Mouse (Mus musculus) layer of hippocampus, postnatal 25 days (tissue): ENCODE data around the gene 1700012A03Rik. TPM values are rescaled to one million over a fixed set of nuclear protein-coding genes. Genes with fewer than 3 reads are reported as not detected.

Source experiments
- DNase-seq, 2 experiments: peaks; one replicate each; pipeline ENCODE4 v3.0.0; 2022; ENCODE audit warnings: mixed read lengths in 2 of 2, low spot score in 1 of 2; ENCODE audit errors: extremely low spot score in 1 of 2
- total RNA-seq, 2 experiments: library from RNA; stranded (reverse); gene quantifications; 2 replicates each; pipeline ENCODE4 v1.2.3; 2021

The 1700012A03Rik gene
- total RNA-seq, result not detected

DNA sequence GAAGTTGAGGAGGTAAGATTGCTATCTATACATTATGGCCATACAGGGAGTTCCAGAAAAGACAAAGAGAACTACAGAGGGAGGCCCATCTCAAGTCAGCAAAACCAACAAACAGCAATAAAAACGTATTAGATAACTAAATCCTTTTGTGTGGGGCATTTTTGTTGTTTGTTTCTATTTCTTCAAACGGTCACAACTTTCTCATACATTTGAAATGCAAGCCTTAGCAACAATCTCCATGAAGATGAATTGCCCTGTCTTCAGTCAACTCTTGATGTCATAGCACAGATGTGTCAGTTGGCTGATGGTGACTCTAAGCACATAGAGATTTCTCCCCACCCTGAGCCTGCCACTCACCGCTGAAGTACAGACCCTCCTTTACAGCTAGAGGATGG, at the start of gene 1700012A03Rik:
1700012A03Rik (plus strand) TSS at position 296 of the 395 bp plus-strand sequence.
- no peak for DNase-seq

DNA sequence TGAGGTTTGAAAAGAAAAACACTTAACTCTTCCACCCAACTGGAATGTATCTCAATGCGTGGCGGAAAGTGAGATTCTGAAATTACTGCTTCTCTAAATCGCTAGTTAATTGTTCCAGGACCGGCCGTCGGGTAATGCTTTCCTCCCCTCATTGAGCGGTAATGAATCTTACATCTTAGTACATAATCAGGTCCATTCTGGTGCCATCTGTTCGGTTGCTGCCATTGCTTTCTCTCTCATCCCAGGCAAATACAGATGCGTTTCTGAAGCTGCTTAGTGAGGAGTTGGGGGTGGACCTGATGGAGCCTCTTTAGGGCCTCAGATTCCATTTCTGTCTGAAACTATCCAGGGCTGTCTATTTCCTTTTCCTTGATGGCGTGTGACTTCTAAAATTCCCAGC, 45.8 kb upstream of the 1700012A03Rik start:
- no peak for DNase-seq

DNA sequence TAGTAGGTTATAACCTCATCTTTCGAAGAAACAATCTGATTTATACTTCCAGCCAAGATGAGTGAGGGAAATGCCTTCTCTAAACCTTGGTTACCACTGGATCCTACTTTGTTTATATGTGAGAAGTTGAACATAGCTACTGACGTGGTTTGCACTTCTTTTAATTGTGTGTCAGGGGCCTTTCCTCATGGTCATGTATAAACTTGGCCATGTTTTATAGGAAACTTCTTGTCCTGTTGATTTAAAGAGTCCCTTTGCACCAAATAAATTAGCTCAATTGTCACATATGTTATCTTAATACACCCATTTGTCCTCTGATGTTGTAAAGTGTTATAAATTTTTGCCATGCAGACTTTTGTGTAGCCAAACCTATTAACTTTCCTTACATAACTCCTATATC, 44.1 kb upstream of the 1700012A03Rik start:
- no peak for DNase-seq

DNA sequence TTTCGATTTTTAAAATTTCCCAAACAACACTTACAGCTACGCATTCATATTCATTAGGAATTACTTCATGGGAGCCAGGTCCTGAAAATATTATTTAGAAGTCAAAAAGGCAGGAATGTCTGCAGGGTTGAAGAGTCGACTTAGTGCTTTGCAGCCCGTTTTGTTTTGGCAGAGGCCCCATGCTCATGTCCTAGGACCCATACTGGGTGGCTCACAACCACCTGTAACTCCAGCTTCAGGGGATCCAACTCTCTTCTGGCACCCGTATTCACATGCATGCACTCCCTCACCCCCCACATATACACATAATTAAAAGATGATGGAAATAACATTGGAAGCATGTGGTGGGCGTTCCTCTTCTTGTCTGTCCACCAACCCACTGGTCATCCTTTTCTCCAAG, 43.7 kb upstream of the 1700012A03Rik start:
- DNase-seq, result no peak

DNA sequence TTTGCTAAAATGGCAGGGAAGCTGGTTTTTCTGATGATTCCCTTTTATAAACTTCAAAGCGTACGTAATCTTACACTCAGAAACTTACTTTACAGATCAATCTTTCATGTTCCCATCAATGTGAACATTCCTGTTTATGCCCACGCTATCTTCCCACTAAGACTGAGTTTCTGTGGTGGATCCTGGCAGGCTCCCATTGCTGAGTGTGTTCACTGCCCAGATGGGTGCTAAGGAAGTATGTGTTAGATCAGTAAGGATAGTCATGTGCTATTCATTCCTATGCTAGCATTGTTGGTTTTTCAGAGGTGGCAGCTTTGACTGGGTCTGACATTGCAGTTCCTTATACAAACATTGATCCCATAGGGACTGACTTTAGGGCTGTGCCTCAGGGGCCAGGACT, 42.7 kb upstream of the 1700012A03Rik start:
- no peak for DNase-seq

DNA sequence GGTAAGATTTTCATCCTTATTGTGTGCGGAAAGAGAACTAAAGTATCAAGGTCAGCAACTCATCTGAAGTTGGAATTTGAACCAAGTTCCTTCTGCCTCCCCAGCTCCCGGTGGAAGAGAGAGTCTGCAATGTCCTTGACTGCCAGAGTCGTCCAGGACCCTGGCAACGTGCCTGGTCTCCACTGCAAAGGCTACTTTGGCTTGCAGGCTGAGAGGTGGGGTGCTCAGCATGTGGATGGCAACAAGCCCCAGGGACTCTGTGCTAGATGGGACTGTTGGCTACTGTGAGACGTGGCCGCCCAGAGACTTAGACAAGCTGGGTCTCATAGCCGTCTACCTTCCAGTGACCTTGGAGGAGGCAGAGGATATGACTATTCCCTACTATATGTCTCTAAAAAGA, 33.2 kb upstream of the 1700012A03Rik start:
- DNase-seq, result peak in 1 of 2 experiments; percentile 17

DNA sequence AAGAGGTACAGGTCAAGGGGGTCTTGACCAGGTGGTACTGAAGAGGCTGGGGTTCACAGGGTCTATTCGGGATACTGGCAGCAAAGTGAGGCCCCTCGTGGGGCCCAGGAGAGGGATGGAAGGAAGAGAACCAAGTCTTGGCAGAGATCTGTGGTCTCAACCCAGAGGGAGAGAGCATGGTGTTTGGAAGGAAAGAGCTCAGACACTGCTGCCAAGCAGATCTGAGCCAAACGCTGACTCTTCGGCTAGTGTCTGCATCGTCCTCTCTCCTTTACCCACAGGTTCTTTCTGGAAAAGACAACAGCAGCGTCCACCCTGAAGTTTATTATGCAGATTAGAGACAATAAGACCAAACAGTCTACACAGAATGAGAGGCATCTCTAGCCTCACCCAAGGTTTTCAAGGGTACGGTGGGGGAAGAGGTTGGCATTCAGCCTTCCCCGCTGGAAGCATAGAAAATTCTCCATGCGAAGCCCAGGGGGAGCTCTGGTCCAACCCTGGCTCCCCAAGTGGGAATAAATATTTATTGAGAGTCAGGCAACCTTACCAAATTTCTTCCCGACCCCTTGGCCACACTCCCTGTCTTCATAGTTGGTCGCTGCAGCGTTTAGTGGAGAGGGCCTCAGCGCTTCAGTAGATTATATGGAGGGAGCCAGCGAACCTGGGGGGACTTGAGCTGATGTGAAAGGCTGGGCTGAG, 32.5 kb upstream of the 1700012A03Rik start:
- peak in 1 of 2 experiments; percentile 31 for DNase-seq

DNA sequence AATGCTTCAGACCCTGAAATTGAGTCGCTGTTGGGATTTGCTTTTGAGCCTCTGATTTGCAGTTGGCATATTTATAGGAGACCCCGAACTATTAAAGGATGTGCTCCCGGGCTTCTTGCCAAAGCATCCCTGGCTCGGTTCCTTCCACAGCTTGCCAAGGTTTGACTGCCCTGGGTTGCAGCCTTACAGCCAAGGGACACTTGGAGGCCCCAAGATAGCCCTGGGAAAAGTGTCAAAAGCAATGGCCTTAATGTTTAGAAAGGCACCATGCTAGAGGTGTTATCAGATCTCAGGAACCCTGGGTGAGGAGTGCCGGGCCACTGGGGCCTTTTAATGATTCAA, 32.0 kb upstream of the 1700012A03Rik start:
- peak in 1 of 2 experiments; percentile 26 for DNase-seq

DNA sequence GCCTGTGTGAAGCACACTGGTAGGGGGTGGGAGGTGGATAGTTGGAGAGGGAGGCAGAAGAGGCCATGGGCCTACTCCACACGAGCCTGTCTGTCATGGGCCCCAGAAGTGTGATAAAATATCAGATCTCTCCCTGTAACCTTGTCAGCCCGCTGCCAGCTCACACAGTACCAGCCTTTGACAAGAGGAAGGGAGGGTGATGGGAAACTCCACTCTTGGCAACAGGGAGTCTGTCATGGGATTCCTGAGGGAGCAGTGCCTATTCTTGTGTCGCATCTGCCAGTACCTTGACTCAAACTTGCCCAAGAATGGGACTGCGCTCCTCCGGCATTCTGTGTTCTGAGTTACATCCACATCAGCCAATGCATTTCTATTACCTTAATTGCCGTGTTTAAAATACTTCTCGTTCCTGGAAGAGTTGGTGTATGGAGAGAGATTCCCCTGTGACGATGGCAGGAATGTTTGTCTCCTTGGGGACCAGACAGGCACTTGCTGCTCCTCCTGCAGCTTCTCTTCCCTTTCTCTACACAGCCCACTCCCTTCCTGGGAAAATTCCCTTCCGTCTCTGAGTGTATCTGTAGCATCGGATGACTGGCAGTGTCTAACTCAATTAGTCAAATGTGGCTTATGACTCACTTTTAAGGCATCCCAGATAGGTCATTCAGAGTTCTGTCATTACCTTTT, 28.1 kb upstream of the 1700012A03Rik start:
- no peak for DNase-seq

DNA sequence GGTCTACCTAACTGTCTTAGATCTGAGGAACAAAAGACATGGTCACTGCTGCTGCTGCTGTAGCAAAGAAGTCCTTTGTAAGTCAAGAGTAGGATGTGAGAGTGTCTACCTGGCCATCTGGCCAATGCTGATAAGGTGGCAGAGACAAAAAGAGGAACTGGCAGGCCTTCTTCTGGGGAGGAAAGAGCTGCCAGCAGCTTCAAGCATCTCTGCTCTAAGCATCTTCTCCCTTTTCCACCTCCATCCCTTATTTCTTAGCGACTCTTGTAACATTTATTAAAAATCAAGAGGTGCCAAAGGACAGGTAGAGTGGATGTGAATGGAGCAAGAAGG, 27.5 kb upstream of the 1700012A03Rik start:
- no peak for DNase-seq

DNA sequence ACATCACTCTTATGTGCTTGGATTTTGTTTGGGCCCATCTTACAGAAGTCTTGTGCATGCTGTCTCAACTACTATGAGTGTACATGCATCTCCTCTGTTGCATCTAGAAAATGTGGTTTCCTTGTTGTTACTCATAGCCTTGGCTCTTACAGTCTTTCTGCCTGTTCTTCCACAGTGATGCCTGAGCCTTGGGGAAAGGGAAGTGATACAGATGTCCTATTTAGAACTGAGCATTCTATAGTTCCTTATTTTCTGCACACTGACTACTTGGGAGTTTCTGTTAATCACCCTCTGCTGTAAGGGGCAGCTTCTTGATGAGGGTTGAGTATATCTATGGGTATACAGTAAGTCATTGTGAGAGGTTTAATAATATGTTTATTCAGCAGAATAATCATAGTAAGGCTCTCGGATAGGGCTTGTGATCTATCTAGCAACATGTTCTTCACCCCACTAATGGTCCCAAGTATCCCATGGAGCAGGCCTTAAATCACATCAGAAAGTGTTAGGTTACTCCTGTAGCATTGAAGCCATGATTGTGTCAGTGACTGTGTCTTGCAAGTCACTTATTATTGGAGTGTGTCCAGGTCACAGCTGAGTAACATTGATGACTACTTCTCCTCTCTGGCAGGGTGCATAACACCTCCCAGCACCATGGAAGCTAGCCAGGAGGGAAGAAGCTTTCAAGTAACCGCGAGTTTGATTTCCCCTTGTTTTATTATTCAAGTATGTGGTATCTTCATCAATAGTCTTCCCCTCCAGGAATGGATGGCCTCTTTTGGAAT, 21.6 kb upstream of the 1700012A03Rik start:
- no peak for DNase-seq

DNA sequence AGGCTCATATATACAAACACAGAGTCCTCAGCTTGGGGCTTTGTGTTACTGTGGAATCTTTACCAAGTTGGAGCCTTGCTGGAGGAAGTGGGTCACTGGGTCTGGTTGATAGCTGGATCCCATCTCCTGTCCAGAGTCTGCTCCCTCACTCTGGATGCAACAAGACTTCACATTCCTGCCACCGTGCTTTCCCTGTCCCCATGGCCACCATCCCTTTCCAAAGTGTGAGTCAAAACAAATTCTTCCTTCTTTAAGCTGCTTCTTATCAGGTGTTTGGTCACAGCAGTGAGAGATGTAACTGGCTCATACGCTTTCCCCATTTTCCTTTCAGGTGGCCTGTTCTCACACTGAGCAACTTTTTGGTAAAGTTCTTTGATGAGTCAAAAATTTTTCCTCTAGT, 15.8 kb upstream of the 1700012A03Rik start:
- no peak for DNase-seq

DNA sequence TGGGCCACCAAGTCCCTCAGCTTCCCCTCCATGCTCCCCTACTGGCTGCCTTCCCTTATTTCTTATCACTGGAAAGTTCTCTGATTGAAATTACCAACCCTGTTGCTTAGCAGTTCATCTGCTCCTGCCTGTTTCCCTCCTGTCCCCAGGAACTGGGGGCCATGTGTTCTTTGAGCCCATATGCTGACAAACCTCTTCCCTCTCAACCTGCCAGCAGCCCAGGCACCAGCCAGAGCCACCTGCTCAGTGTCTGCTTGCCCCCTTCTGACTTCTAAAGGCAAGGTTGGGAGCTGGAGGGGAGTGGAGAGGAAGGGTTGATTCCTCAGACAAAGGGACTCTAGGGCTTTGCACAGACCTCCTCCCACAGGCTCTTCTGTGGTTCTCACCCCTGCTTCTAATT, 4.7 kb upstream of the 1700012A03Rik start:
- DNase-seq, result peak in 1 of 2 experiments; percentile 28

DNA sequence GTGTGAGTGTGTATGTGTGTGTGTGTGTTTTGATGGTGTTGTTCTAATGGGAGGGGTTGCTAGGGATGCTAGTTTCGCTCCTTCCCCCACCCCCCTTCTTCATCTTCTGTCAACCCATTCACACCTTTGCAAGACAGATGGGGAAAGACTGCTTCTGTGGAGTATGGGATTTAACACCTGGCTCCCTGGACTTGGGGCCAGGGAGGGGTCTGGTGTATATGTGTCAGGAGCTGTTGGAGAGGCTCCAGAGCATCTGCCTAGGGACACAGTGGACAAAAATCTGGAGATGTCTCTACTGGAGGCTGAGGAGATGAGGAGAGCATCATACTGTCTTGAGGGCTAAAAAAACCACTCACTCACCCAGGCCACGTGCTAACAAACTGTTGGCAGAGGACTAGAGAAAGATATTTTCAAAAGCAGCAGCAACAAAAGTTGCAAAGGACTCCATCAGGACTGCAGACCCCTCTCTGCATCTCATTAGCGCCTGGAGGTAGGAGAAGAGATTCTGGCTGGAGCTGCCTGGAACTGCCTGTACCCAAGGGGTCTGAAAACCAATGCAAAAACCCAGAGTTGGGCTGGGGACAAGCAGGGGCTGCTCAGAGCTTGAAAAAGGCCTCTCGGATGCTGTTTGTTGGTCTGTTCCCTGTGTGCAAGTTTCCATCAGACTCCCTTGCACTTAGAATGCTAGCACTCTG, 643 bp upstream of the 1700012A03Rik start:
- no peak for DNase-seq

DNA sequence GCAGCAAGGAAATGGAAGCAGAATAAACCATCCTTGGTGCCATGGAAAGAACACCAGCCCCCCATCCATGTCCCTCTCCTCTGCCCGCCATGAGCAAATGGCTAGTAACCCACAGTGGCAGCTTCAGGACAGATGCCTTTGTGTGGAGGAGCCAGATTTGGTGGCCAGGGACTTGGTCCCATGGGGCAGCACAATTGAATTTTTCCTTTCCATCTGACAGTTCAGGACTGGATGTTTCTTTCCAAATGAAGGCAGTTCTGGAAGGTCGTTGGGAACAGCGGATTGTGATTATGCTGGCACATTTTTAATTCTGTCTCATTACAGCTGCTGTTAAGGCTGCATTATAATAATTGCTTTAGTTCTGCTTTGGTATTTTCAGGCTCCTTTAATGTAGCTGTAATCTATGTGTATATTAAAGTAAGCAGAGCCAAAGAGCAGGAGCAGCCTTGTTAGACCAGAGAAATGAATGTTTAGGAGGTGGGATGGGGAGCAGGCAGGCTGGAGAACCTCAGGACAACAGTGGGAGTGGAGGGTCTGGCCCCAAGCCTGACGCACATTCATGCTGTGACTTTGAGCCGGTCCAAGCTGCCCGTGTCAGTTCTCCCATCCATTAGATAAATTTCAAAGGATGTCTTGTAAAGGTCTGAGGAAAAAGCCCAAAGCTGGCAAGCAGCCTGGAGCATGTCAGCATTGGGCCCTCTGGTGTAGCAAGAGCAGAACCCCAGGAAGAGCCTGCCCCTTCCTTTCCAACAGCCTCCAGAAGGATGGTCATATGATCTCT, 2.3 kb downstream of the 1700012A03Rik start:
- no peak for DNase-seq

DNA sequence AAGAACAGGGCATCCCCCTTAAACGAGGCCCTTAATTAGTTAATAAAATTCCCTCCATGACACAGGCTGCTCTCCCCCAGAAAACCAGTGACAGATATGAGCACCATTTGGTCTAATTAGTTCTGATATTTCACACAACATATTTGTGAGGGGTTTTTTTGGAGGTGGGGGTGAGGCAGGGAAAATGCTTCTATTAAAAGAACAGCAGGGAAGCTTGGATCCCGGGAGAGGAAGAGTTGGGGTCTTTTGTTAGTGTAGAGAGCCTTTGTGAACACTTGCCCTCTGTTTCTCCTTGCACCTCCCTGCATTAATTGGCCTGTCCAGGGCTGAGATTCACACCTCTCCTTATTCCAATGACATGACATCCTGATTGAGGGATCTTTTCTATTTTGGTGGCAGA, 6.5 kb downstream of the 1700012A03Rik start:
- no peak for DNase-seq

DNA sequence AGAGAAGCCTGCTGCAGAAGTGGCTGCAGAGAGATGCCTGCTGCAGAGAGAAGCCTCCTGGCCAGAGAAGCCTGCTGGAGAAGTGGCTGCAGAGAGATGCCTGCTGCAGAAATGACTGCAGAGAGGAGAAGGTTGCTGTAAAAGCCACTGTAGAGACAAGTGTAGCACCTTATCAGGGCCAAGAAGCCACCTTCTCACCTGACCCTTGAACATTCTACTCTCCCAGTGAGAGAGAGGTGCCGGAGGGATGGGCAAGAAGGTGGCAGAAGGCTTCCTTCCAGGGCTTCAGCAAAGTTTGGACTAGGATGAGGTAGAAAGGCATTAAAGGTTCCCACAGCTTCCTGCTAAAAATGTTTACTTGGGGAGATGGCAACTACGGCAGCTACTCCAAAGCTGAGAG, 8.5 kb downstream of the 1700012A03Rik start:
- DNase-seq, result peak in 1 of 2 experiments; percentile 7

DNA sequence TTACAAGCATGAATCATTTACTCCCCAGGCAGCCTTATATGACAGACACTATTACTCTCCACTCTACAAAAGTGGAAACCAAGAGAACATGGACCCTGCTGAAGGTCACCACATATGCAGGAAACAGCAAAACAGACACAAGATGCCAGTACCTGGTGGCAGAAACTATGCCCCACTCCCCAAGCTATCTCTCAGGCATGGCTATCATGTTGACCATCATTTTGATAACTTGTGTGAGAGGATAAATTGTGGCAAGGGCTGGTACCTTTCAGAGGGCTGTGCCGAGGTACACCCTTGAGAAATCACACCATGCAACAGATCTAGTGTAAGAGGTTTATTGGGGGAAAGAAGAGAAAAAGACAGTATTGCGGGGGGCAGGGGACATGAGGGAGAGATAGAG, 10.6 kb downstream of the 1700012A03Rik start:
- DNase-seq, result no peak

DNA sequence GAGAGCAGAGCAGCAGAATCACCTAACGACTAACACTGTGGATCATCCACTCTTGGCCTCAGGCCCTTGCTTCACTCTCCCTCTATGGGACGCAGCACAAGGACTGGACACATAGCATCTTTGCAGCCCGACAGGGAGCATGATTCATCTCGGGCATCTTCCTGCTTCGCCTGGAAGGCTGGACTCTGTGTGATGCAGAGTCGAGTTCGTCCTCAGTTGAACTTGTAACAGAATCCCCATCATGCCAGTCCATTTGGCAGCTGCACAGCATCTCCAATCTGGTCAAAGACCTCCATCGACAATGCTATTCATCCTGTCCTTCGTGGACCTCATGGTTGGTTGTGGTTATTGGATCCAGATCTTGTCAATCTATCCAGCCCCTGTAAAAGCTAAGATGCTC, 11.2 kb downstream of the 1700012A03Rik start:
- DNase-seq, result peak in 1 of 2 experiments; percentile 7
